Mouse (Mus musculus) limb, embryonic 13.5 days (tissue): Measurements from ENCODE around the gene Tmem243. TPM values are rescaled to one million over a fixed set of nuclear protein-coding genes. Genes with fewer than 3 reads are reported as not detected.
A peak's percentile ranks its signal among the peaks of the same experiment; 100 is the strongest.

ENCODE experiments used
- ATAC-seq: fragments of 200-750 bp; cut with Nextera tagmentation; 2 replicates; pipeline ENCODE4 v1.8.0; 2017; ENCODE audit warnings: low read depth, moderate number of reproducible peaks, moderate TSS enrichment; ENCODE audit not compliant: low FRiP score
- H3K27ac ChIP-seq: fragments of 300-500 bp; sonication (generic); 2 replicates; pipeline ENCODE4 v1.5.1; 2015; ENCODE audit warnings: inconsistent platforms, mild to moderate bottlenecking, moderate library complexity
- H3K27me3 ChIP-seq: fragments of 300-500 bp; sonication (generic); 2 replicates; pipeline ENCODE4 v1.6.1; 2015; ENCODE audit warnings: mild to moderate bottlenecking, inconsistent platforms
- H3K36me3 ChIP-seq: fragments of 300-500 bp; sonication (generic); 2 replicates; pipeline ENCODE4 v1.6.1; 2015; ENCODE audit warnings: inconsistent platforms, mild to moderate bottlenecking, moderate library complexity
- H3K4me1 ChIP-seq: fragments of 300-500 bp; sonication (generic); 2 replicates; pipeline ENCODE4 v1.6.1; 2015; ENCODE audit warnings: inconsistent platforms
- H3K4me2 ChIP-seq: fragments of 300-500 bp; sonication (generic); replicated peaks from 2 replicates; pipeline ENCODE4 v1.6.1; 2015; ENCODE audit warnings: inconsistent platforms, mild to moderate bottlenecking, moderate library complexity
- H3K4me3 ChIP-seq: fragments of 300-500 bp; sonication (generic); 2 replicates; pipeline ENCODE4 v1.5.1; 2015; ENCODE audit warnings: moderate library complexity, mild to moderate bottlenecking, inconsistent platforms
- H3K9ac ChIP-seq: fragments of 300-500 bp; sonication (generic); 2 replicates; pipeline ENCODE4 v1.6.1; 2015; ENCODE audit warnings: mild to moderate bottlenecking, inconsistent platforms
- H3K9me3 ChIP-seq: fragments of 300-500 bp; sonication (generic); 2 replicates; pipeline ENCODE4 v1.6.1; 2016; ENCODE audit warnings: inconsistent platforms
- WGBS: fragments of 180-500 bp; shearing (Covaris S2); methylation state at CpG from one replicate; pipeline ENCODE4 v1.1.7; 2015; 5-methylcytosine and 5-hydroxymethylcytosine counted together
- polyA plus RNA-seq: library from polyadenylated mRNA; unstranded; fragments of >200 nt; fragmentation: Nextera tagmentation; extraction: Ambion mirVana; gene quantifications from 2 replicates; pipeline ENCODE4 v1.2.1, GENCODE M21; 2015

Gene Tmem243
- polyA plus RNA-seq, 1 experiment from 2014 or later: 18.5 TPM

DNA sequence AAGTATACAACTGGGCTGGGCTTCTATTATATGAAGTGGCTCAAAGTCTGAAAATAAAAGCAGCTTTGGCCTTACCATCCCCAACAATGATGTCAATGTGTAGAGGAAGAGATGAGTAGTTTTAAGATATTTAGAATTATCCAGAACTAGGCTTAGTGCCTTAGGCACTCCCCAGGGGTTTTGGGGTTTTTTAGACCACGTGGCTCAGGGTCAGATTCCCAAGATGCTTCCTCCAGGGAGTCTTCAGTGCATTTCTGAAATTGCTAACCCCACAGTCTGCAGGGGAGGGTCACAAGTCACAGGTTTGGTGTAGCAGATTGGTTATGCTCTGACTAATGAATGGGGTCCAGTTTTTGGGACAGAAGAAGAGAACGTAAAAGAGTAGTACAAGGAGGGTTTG lies 10.8 kb downstream of the Tmem243 start:
- H3K4me1 ChIP-seq: 0 out of 2 replicates have a peak, but pooled peaks cover 7% of the 10 kb centered on the region
- no peak overlapping the region for H3K4me3 ChIP-seq
- H3K9me3 ChIP-seq: no peaks in the 10 kb centered on the region
- H3K27ac ChIP-seq: no peak overlapping the region
- H3K27me3 ChIP-seq: no peaks in the 10 kb centered on the region
- no peak overlapping the region for H3K9ac ChIP-seq
- H3K36me3 ChIP-seq: peaks cover 8% of the 10 kb centered on the region
- H3K4me2 ChIP-seq: no peak overlapping the region
- no peak for ATAC-seq
- 66% methylated on average over 2 of the region's 2 CpGs for WGBS

GRCm38 (mm10) chr5:9111759-9112158 lies 11.3 kb downstream of the Tmem243 start:
- no peaks in the 10 kb centered on the region for H3K27me3 ChIP-seq
- peaks cover 11% of the 10 kb centered on the region for H3K36me3 ChIP-seq
- H3K27ac ChIP-seq: no peak overlapping the region
- 0 out of 2 replicates have a peak, but pooled peaks cover 7% of the 10 kb centered on the region for H3K4me1 ChIP-seq
- no peak overlapping the region for H3K4me2 ChIP-seq
- ATAC-seq: peak; percentile 67; the same call in 1 of the 2 replicates
- H3K9ac ChIP-seq: no peak overlapping the region
- H3K4me3 ChIP-seq: no peak overlapping the region
- H3K9me3 ChIP-seq: no peaks in the 10 kb centered on the region
- WGBS: 18% methylated on average over 5 of the region's 5 CpGs

DNA sequence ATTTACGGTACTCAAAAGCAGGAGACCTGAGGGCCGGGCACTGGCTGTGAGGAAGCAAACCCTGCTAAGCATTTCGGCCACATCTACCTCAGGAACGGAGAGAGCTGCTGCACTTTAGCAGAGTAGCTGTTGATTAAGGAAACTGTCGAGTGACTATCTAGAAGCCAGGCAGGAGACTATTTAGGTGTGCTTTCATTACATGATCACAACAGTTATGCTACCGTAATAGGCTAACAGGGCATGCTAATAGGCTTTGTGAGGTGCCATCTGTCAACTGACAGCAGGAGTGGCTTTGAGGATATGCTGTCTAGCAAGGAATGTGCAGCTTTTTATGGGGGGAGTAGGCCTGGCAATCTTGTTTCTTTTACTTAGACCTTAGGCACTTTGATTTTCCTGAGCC lies 13.7 kb downstream of the Tmem243 start:
- no peak for ATAC-seq
- H3K9ac ChIP-seq: no peak overlapping the region
- H3K36me3 ChIP-seq: peaks cover 27% of the 10 kb centered on the region
- no peaks in the 10 kb centered on the region for H3K9me3 ChIP-seq
- 37% methylated on average over 6 of the region's 6 CpGs for WGBS
- 0 out of 2 replicates have a peak, but pooled peaks cover 7% of the 10 kb centered on the region for H3K4me1 ChIP-seq
- no peak overlapping the region; the same call in 1 of the 2 replicates for H3K27ac ChIP-seq
- H3K4me2 ChIP-seq: no peak overlapping the region
- H3K4me3 ChIP-seq: no peak overlapping the region
- no peaks in the 10 kb centered on the region for H3K27me3 ChIP-seq

DNA sequence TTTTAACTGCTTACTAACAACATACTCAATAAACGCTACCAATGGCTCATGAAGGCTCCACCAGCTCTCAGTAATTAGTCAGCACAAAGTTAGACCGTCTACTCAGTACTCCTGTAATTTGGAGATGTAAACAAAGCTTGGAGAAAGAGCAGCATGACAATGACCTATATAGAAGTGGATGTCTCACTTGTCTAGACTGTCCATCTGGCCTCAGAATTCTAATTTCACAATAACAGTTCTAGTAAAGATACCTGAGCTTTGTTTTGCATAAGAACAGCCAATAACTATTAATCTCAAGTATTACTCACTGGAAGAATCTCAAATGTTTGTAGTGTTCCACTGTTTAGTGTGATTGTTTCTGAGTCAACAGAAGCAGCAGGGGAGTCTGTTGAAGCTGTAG lies 23.7 kb downstream of the Tmem243 start:
- no peak for ATAC-seq
- Histone ChIP-seq H3K27ac (no peak overlapping the region), H3K4me1 (no peaks in the 10 kb centered on the region), H3K9me3 (no peaks in the 10 kb centered on the region), H3K36me3 (peaks cover 81% of the 10 kb centered on the region), H3K4me3 (no peak overlapping the region), H3K27me3 (no peaks in the 10 kb centered on the region), H3K9ac (no peak overlapping the region), H3K4me2 (no peak overlapping the region)
- WGBS: 86% methylated on average over 2 of the region's 2 CpGs

- no peak for ATAC-seq
- Histone ChIP-seq H3K4me3 (no peak overlapping the region), H3K36me3 (peaks cover 60% of the 10 kb centered on the region), H3K4me2 (no peak overlapping the region), H3K27me3 (no peaks in the 10 kb centered on the region), H3K9ac (no peak overlapping the region), H3K27ac (no peak overlapping the region), H3K4me1 (no peaks in the 10 kb centered on the region), H3K9me3 (no peaks in the 10 kb centered on the region)
- WGBS: 87% methylated on average over 12 of the region's 12 CpGs
Observed at GRCm38 (mm10) chr5:9128566-9128965, 28.1 kb downstream of the Tmem243 start.

DNA sequence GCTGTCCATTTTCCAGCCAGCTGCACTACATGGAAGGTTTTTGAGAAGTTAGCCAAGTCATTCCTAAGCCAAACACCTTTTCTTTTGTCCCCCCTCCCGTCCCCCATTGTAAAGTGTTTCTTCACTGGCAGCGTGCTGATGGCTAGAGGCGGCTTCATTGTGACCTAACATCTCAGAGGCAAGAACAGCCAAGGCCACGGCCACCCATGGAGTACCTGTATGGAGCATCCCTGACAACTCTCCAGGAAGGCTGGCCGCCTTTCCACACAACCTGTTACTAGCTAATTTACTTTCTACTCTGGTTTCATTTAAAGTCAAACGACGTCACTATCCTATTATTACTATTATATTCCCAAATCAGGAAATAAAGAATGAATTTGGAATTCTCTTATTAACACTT lies 31.3 kb downstream of the Tmem243 start:
- ATAC-seq: no peak
- Histone ChIP-seq H3K9me3 (no peaks in the 10 kb centered on the region), H3K27ac (no peak overlapping the region), H3K4me2 (no peak overlapping the region), H3K36me3 (peaks cover 61% of the 10 kb centered on the region), H3K4me1 (no peaks in the 10 kb centered on the region), H3K9ac (no peak overlapping the region), H3K27me3 (no peaks in the 10 kb centered on the region), H3K4me3 (no peak overlapping the region)
- WGBS: 89% methylated on average over 7 of the region's 7 CpGs

GRCm38 (mm10) chr5:9135588-9135987 lies 35.1 kb downstream of the Tmem243 start:
- Histone ChIP-seq H3K4me2 (no peak overlapping the region), H3K4me1 (no peaks in the 10 kb centered on the region), H3K9ac (no peak overlapping the region), H3K4me3 (no peak overlapping the region), H3K27me3 (no peaks in the 10 kb centered on the region), H3K36me3 (peaks cover 51% of the 10 kb centered on the region), H3K9me3 (no peaks in the 10 kb centered on the region), H3K27ac (no peak overlapping the region)
- no peak for ATAC-seq
- WGBS: 59% methylated on average over 3 of the region's 3 CpGs

- H3K9me3 ChIP-seq: no peaks in the 10 kb centered on the region
- H3K36me3 ChIP-seq: peaks cover 62% of the 10 kb centered on the region
- H3K27me3 ChIP-seq: no peaks in the 10 kb centered on the region
- H3K27ac ChIP-seq: no peak overlapping the region
- H3K9ac ChIP-seq: no peak overlapping the region
- no peak overlapping the region for H3K4me2 ChIP-seq
- 92% methylated on average over 8 of the region's 8 CpGs for WGBS
- H3K4me1 ChIP-seq: no peaks in the 10 kb centered on the region
- no peak overlapping the region for H3K4me3 ChIP-seq
- ATAC-seq: no peak
Observed at GRCm38 (mm10) chr5:9140724-9141123, 40.3 kb downstream of the Tmem243 start.

DNA sequence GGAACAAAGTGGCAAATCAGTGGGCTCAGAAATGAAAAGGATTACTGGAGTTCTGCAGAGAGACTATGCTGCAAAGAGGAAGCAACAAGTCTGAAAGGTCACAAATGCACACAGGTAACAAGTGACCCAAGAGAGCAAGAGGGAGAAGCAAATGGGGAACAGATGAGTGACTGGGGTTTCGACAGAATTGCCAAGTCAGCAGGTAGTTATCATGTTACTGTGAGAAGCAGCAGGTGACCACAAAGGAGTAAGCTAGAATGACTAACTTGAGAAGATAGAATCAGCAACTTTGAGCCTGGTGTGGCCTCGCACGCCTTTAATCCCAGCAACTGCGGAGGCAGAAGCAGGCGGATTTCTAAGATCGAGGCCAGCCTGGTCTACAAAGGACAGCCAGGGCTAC lies 41.9 kb downstream of the Tmem243 start:
- no peak for ATAC-seq
- Histone ChIP-seq H3K4me3 (no peak overlapping the region), H3K27ac (no peak overlapping the region), H3K36me3 (peaks cover 56% of the 10 kb centered on the region), H3K4me2 (no peak overlapping the region), H3K27me3 (no peaks in the 10 kb centered on the region), H3K9me3 (no peaks in the 10 kb centered on the region), H3K9ac (no peak overlapping the region), H3K4me1 (no peaks in the 10 kb centered on the region)
- 87% methylated on average over 6 of the region's 6 CpGs for WGBS

GRCm38 (mm10) chr5:9149273-9149850 lies 48.9 kb downstream of the Tmem243 start:
- H3K9me3 ChIP-seq: no peaks in the 10 kb centered on the region
- H3K27ac ChIP-seq: no peak overlapping the region
- no peaks in the 10 kb centered on the region for H3K4me1 ChIP-seq
- no peaks in the 10 kb centered on the region for H3K27me3 ChIP-seq
- H3K9ac ChIP-seq: no peak overlapping the region
- no peak for ATAC-seq
- H3K36me3 ChIP-seq: peaks cover 49% of the 10 kb centered on the region
- no peak overlapping the region for H3K4me2 ChIP-seq
- H3K4me3 ChIP-seq: no peak overlapping the region
- 92% methylated on average over 8 of the region's 8 CpGs for WGBS

GRCm38 (mm10) chr5:9156746-9157145 lies 56.3 kb downstream of the Tmem243 start:
- Histone ChIP-seq H3K4me1 (peaks cover 12% of the 10 kb centered on the region), H3K9me3 (no peaks in the 10 kb centered on the region), H3K4me3 (no peak overlapping the region), H3K36me3 (peaks cover 11% of the 10 kb centered on the region), H3K4me2 (no peak overlapping the region), H3K27ac (no peak overlapping the region), H3K9ac (no peak overlapping the region), H3K27me3 (no peaks in the 10 kb centered on the region)
- ATAC-seq: no peak

GRCm38 (mm10) chr5:9157336-9157735 lies 56.9 kb downstream of the Tmem243 start:
- no peak for ATAC-seq
- H3K9me3 ChIP-seq: no peaks in the 10 kb centered on the region
- H3K4me2 ChIP-seq: no peak overlapping the region
- no peak overlapping the region for H3K4me3 ChIP-seq
- no peaks in the 10 kb centered on the region for H3K27me3 ChIP-seq
- H3K36me3 ChIP-seq: peaks cover 11% of the 10 kb centered on the region
- no peak overlapping the region; the same call in 1 of the 2 replicates for H3K27ac ChIP-seq
- 87% methylated on average over 1 of the region's 1 CpGs for WGBS
- no peak overlapping the region for H3K9ac ChIP-seq
- peaks cover 14% of the 10 kb centered on the region for H3K4me1 ChIP-seq

DNA sequence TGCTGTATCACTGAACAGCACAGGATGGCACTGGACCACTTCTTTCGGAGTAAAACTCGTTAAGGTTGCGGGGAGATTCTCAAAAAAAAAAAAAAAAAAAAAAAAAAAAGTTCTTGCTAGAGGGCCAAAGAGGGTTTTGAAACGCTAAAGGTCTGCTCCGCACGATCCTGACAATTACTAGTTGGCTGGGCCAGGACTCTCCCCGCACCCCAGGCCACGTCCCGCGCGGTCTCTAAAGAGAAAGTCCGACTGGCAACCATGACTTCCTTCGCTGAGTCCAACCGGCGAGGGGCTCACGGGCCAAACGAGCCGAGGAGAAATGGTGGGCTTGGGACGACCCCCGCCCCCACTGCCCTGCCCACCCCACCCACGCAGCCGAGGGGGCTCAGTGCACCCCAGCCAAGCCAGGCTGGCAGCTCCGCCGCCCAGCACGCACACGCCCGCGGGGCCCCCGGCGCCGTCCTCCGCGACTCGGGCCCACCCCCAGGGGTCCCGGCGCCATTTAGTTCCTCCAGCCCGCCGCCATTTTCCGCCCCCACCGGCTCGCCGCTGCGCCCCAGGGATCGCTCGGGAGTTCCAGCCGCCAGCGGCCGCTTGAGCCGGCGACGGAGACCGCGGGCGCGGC lies 60.5 kb downstream of the Tmem243 start:
- peak; percentile 79 for ATAC-seq
- H3K9me3 ChIP-seq: no peaks in the 10 kb centered on the region
- peak overlapping the region; percentile 96 for H3K9ac ChIP-seq
- WGBS: under 1% methylated on average over 49 of the region's 55 CpGs
- H3K4me1 ChIP-seq: peaks cover 17% of the 10 kb centered on the region
- H3K27ac ChIP-seq: peak overlapping the region; percentile 100
- peak overlapping the region; percentile 68 for H3K4me2 ChIP-seq
- H3K36me3 ChIP-seq: peaks cover 8% of the 10 kb centered on the region
- H3K4me3 ChIP-seq: peak overlapping the region; percentile 88
- H3K27me3 ChIP-seq: no peaks in the 10 kb centered on the region
